Mouse (Mus musculus) hindbrain, embryonic 13.5 days (tissue): ENCODE results near the gene Trim45. TPM values are rescaled to one million over a fixed set of nuclear protein-coding genes. Genes with fewer than 3 reads are reported as not detected.

Experiments
- ATAC-seq: fragments of 200-750 bp; cut with Nextera tagmentation; 2 replicates; pipeline ENCODE4 v1.8.0; 2017; ENCODE audit warnings: moderate TSS enrichment; ENCODE audit not compliant: low FRiP score
- H3K27ac ChIP-seq: fragments of 300-500 bp; sonication (generic); 2 replicates; pipeline ENCODE4 v1.5.1; 2015; ENCODE audit warnings: inconsistent platforms, mild to moderate bottlenecking, moderate library complexity
- H3K27me3 ChIP-seq: fragments of 300-500 bp; sonication (generic); 2 replicates; pipeline ENCODE4 v1.6.1; 2015; ENCODE audit warnings: mild to moderate bottlenecking, inconsistent platforms
- H3K36me3 ChIP-seq: fragments of 300-500 bp; sonication (generic); 2 replicates; pipeline ENCODE4 v1.6.1; 2015; ENCODE audit warnings: mild to moderate bottlenecking, inconsistent platforms
- H3K4me1 ChIP-seq: fragments of 300-500 bp; sonication (generic); replicated peaks from 2 replicates; pipeline ENCODE4 v1.6.1; 2015; ENCODE audit warnings: inconsistent platforms
- H3K4me2 ChIP-seq: fragments of 300-500 bp; sonication (generic); 2 replicates; pipeline ENCODE4 v1.6.1; 2015; ENCODE audit warnings: inconsistent platforms, mild to moderate bottlenecking, moderate library complexity
- H3K4me3 ChIP-seq: fragments of 300-500 bp; sonication (generic); 2 replicates; pipeline ENCODE4 v1.5.1; 2015; ENCODE audit warnings: mild to moderate bottlenecking, inconsistent platforms
- H3K9ac ChIP-seq: fragments of 300-500 bp; sonication (generic); 2 replicates; pipeline ENCODE4 v1.6.1; 2015; ENCODE audit warnings: mild to moderate bottlenecking, inconsistent platforms
- H3K9me3 ChIP-seq: fragments of 300-500 bp; sonication (generic); 2 replicates; pipeline ENCODE4 v1.6.1; 2016; ENCODE audit warnings: inconsistent platforms
- WGBS: fragments of 180-500 bp; shearing (Covaris S2); methylation state at CpG from one replicate; pipeline ENCODE4 v1.1.7; 2015; 5-methylcytosine and 5-hydroxymethylcytosine counted together
- polyA plus RNA-seq: library from polyadenylated mRNA; unstranded; fragments of >200 nt; fragmentation: Nextera tagmentation; extraction: Ambion mirVana; gene quantifications from 2 replicates; pipeline ENCODE4 v1.2.1, GENCODE M21; 2015

The Trim45 gene
- polyA plus RNA-seq: 7.5 and 8.3 TPM in 2 replicates

- Histone ChIP-seq H3K36me3 (peaks cover 8% of the 10 kb centered on the region), H3K4me1 (peaks cover 49% of the 10 kb centered on the region)
Observed at GRCm38 (mm10) chr3:100921825-100922505, at the start of gene Trim45. TSS of gene Trim45 (plus strand) at chr3:100922202.

DNA sequence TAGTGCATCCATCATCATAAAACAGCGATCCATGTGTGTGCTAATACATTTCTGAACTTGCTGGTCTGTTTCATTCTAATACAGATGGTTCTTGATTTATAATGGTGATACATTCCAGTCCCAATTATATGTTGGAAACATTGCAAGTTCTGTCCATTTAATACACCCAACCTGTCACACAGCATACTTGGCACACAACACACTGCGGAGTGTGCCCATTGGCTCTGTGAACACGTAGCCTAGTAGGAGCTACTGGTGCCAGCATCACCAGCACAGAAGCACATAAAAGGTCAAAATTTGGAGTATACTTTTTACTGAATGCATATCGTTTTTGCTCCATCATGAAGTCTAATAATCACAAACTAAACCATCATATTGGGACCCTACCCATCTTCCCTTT is 44.9 kb upstream of the Trim45 start:
- H3K9me3 ChIP-seq: no peaks in the 10 kb centered on the region
- H3K27ac ChIP-seq: no peak overlapping the region
- H3K4me2 ChIP-seq: no peak overlapping the region
- H3K9ac ChIP-seq: no peak overlapping the region
- no peak for ATAC-seq
- H3K4me1 ChIP-seq: no peaks in the 10 kb centered on the region
- 89% methylated on average over 4 of the region's 4 CpGs for WGBS
- no peaks in the 10 kb centered on the region for H3K36me3 ChIP-seq
- H3K4me3 ChIP-seq: no peak overlapping the region
- no peaks in the 10 kb centered on the region for H3K27me3 ChIP-seq

More at GRCm38 (mm10) chr3:100921825-100922505, at the start of gene Trim45:
- Histone ChIP-seq H3K4me3 (peak within 1 kb of the TSS; percentile 53), H3K27me3 (no peaks in the 10 kb centered on the region), H3K9me3 (no peaks in the 10 kb centered on the region), H3K9ac (peak within 1 kb of the TSS; percentile 81), H3K27ac (peak within 1 kb of the TSS; percentile 84), H3K4me2 (peak within 1 kb of the TSS; percentile 71)
- ATAC-seq: peak; percentile 99
- WGBS: under 1% methylated on average over 39 of the region's 39 CpGs

DNA sequence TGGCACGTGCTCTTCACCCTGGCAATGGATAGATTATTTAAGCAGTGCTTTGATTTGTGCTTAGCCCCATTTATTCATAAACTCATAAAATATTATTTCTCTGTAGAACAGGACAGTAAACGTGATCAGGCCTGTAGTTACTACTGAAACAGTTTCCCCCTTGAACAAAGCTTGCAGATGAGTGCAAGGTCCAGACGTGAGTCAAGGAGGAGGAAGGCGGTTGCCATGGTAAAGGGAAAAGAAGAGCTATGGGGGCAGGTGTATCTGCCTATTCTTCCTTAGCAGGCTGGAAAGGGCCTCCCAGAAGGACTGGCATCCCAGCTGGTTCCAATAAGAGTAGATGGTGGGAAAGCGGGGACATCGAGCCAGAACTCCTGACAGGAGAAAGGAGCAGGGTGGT is 40.6 kb upstream of the Trim45 start:
- Histone ChIP-seq H3K9ac (no peak overlapping the region), H3K9me3 (no peaks in the 10 kb centered on the region), H3K4me1 (no peaks in the 10 kb centered on the region), H3K27ac (no peak overlapping the region), H3K27me3 (no peaks in the 10 kb centered on the region), H3K4me2 (no peak overlapping the region), H3K4me3 (no peak overlapping the region), H3K36me3 (no peaks in the 10 kb centered on the region)
- ATAC-seq: no peak
- 81% methylated on average over 6 of the region's 6 CpGs for WGBS

- Histone ChIP-seq H3K4me2 (no peak overlapping the region), H3K9me3 (no peaks in the 10 kb centered on the region), H3K4me1 (no peaks in the 10 kb centered on the region), H3K4me3 (no peak overlapping the region), H3K27ac (no peak overlapping the region), H3K27me3 (no peaks in the 10 kb centered on the region), H3K36me3 (no peaks in the 10 kb centered on the region), H3K9ac (no peak overlapping the region)
- ATAC-seq: no peak
- 86% methylated on average over 9 of the region's 9 CpGs for WGBS
Observed at GRCm38 (mm10) chr3:100881843-100882634, 40.0 kb upstream of the Trim45 start.

- no peaks in the 10 kb centered on the region for H3K27me3 ChIP-seq
- H3K36me3 ChIP-seq: no peaks in the 10 kb centered on the region
- no peak overlapping the region for H3K27ac ChIP-seq
- H3K4me3 ChIP-seq: no peak overlapping the region
- WGBS: 85% methylated on average over 1 of the region's 1 CpGs
- H3K4me1 ChIP-seq: no peaks in the 10 kb centered on the region
- no peak overlapping the region for H3K4me2 ChIP-seq
- ATAC-seq: no peak
- H3K9me3 ChIP-seq: no peaks in the 10 kb centered on the region
- H3K9ac ChIP-seq: no peak overlapping the region
Observed at GRCm38 (mm10) chr3:100889234-100889633, 32.8 kb upstream of the Trim45 start.

GRCm38 (mm10) chr3:100890406-100890805 is 31.6 kb upstream of the Trim45 start:
- Histone ChIP-seq H3K27ac (no peak overlapping the region), H3K27me3 (no peaks in the 10 kb centered on the region), H3K4me3 (no peak overlapping the region), H3K4me1 (no peaks in the 10 kb centered on the region), H3K4me2 (no peak overlapping the region), H3K9me3 (no peaks in the 10 kb centered on the region), H3K9ac (no peak overlapping the region), H3K36me3 (no peaks in the 10 kb centered on the region)
- ATAC-seq: no peak
- 90% methylated on average over 3 of the region's 3 CpGs for WGBS

GRCm38 (mm10) chr3:100892383-100893335 is 29.3 kb upstream of the Trim45 start:
- Histone ChIP-seq H3K27ac (no peak overlapping the region), H3K4me3 (no peak overlapping the region), H3K9ac (no peak overlapping the region), H3K4me2 (no peak overlapping the region), H3K9me3 (no peaks in the 10 kb centered on the region), H3K27me3 (no peaks in the 10 kb centered on the region), H3K4me1 (no peaks in the 10 kb centered on the region), H3K36me3 (no peaks in the 10 kb centered on the region)
- ATAC-seq: no peak
- WGBS: 71% methylated on average over 11 of the region's 11 CpGs

- Histone ChIP-seq H3K4me3 (no peak overlapping the region), H3K27me3 (no peaks in the 10 kb centered on the region), H3K27ac (no peak overlapping the region), H3K4me2 (no peak overlapping the region), H3K4me1 (no peaks in the 10 kb centered on the region), H3K9ac (no peak overlapping the region), H3K36me3 (no peaks in the 10 kb centered on the region), H3K9me3 (no peaks in the 10 kb centered on the region)
- ATAC-seq: no peak
- WGBS: 78% methylated on average over 6 of the region's 6 CpGs
Observed at GRCm38 (mm10) chr3:100895500-100895899, 26.5 kb upstream of the Trim45 start.

GRCm38 (mm10) chr3:100906128-100906527 is 15.9 kb upstream of the Trim45 start:
- H3K27me3 ChIP-seq: no peaks in the 10 kb centered on the region
- no peak for ATAC-seq
- no peak overlapping the region for H3K9ac ChIP-seq
- no peaks in the 10 kb centered on the region for H3K36me3 ChIP-seq
- no peak overlapping the region for H3K4me2 ChIP-seq
- 81% methylated on average over 6 of the region's 6 CpGs for WGBS
- 0 out of 2 replicates have a peak, but pooled peaks cover 3% of the 10 kb centered on the region for H3K4me1 ChIP-seq
- H3K9me3 ChIP-seq: no peaks in the 10 kb centered on the region
- H3K27ac ChIP-seq: no peak overlapping the region
- H3K4me3 ChIP-seq: no peak overlapping the region

DNA sequence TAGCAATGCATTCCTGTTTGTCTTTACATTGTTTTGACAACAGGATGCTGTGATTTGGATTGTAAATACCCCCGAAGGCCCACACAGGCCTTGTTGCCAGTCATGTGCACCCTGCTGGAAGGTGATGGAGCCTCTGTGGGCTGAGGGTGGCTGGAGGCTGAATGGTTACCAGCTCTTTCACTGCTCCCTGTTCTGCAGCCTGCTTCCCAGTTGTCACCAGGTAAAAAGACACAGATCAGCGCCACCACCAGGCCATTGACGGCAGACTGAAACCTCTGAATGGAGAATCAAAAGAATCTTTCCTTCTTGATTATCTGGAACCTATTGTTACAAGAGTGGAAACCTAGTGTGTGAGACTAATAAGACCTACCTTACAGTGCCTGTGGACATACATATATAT is 15.1 kb upstream of the Trim45 start:
- no peaks in the 10 kb centered on the region for H3K27me3 ChIP-seq
- H3K9me3 ChIP-seq: no peaks in the 10 kb centered on the region
- H3K36me3 ChIP-seq: no peaks in the 10 kb centered on the region
- H3K9ac ChIP-seq: no peak overlapping the region
- H3K27ac ChIP-seq: no peak overlapping the region
- no peak overlapping the region for H3K4me3 ChIP-seq
- H3K4me2 ChIP-seq: no peak overlapping the region
- 29% methylated on average over 3 of the region's 3 CpGs for WGBS
- H3K4me1 ChIP-seq: 0 out of 2 replicates have a peak, but pooled peaks cover 3% of the 10 kb centered on the region
- no peak for ATAC-seq

DNA sequence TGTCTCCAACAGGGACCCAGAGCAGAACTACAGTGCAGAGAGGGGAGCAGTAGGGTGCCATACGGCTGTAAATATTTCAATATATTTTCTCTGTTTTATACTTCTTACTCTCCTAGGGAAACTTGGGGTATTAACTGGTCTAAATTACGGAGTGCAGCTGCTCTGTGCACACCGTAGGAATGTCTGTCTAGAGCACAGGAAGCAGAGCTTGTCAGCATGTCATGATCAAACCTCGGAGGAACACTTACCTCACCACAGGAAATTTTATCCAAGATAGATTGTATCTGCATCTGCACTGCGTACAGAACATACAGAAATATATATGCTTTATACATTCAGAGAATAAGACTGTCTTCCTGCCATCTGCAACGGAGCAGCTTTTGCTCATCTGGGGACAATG is 13.4 kb upstream of the Trim45 start:
- ATAC-seq: no peak
- H3K27me3 ChIP-seq: no peaks in the 10 kb centered on the region

DNA sequence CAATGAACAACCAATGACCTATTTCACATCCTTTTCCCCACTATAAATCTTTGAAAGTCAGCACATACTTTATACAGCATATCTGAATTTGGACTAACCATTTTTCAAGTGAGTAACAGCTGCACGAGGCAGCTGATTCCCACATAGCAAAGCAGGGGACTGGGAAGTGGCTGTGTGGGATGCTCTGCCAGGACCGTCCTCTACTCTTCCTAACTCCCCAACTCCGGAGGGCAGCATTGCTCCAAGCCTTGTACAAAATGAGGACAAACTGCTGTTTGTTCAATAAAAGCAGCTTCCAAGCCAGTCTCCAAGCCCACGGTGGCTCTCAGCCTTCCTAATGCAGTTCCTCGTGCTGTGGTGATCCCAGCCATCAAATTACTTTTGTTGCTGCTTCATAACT is 11.4 kb upstream of the Trim45 start:
- Histone ChIP-seq H3K4me2 (no peak overlapping the region), H3K9me3 (no peaks in the 10 kb centered on the region), H3K27me3 (no peaks in the 10 kb centered on the region), H3K36me3 (no peaks in the 10 kb centered on the region), H3K4me1 (0 out of 2 replicates have a peak, but pooled peaks cover 3% of the 10 kb centered on the region), H3K9ac (no peak overlapping the region), H3K4me3 (no peak overlapping the region), H3K27ac (no peak overlapping the region)
- ATAC-seq: no peak
- 64% methylated on average over 5 of the region's 5 CpGs for WGBS

More for the DNA sequence above, 13.4 kb upstream of the Trim45 start:
- H3K9ac ChIP-seq: no peak overlapping the region
- 0 out of 2 replicates have a peak, but pooled peaks cover 3% of the 10 kb centered on the region for H3K4me1 ChIP-seq
- no peak overlapping the region for H3K27ac ChIP-seq
- no peaks in the 10 kb centered on the region for H3K9me3 ChIP-seq
- no peak overlapping the region for H3K4me2 ChIP-seq
- no peaks in the 10 kb centered on the region for H3K36me3 ChIP-seq
- WGBS: 58% methylated on average over 6 of the region's 6 CpGs
- no peak overlapping the region for H3K4me3 ChIP-seq
